8 mouse cellular contexts compared by ENCODE assay signal in the genomic region with DNA sequence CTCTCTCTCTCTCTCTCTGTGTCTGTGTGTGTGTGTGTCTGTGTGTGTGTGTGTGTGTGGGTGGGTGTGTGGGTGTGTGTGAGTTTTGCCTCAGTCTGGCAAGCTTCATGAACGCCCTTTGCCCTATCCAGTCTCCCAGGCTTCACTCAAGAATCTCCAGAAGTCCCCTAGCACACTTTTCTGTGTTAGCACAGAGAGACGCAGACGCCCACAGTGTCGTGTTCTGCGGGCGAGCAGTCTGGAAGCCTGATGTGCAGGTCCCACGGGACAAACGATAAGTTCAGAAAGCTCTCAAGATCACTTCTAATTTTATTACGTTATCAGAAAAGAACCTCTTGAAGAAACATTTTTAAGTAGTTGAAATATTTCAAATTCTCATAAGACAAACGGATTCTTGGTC. TPM values are rescaled to one million over a fixed set of nuclear protein-coding genes. Genes with fewer than 3 reads are reported as not detected.
DNase-seq lines count a peak whose midpoint lies in the region; ATAC-seq and TF ChIP-seq lines count a peak whose summit lies in the region.

No protein-coding gene starts in this region.

- no peak overlapping the region for H3K27ac ChIP-seq in CH12.LX (ENCODE audit: insufficient read depth, low read depth)
- H3K27ac ChIP-seq in forebrain, embryonic 12.5 days: peak overlapping the region; percentile 95
- H3K27ac ChIP-seq in intestine, embryonic 14.5 days (ENCODE audit: low read depth): no peak overlapping the region
- peak overlapping the region; percentile 78 for H3K27ac ChIP-seq in liver, embryonic 15.5 days (replicated peaks)
- H3K27ac ChIP-seq in olfactory bulb, adult 2 months (ENCODE audit: insufficient read depth, low read depth, low read length): no peak overlapping the region

- peaks cover 88% of the 10 kb centered on the region for H3K4me1 ChIP-seq in erythroblast, embryonic 14.5 days (ENCODE audit: control insufficient read depth)
- H3K4me1 ChIP-seq in CH12.LX (ENCODE audit: control insufficient read depth in 1 of 2, insufficient read depth in 2 of 2): peaks cover 11 to 33% of the 10 kb centered on the region in 2 experiments
- H3K4me1 ChIP-seq in forebrain, embryonic 12.5 days: peaks cover 80% of the 10 kb centered on the region
- H3K4me1 ChIP-seq in intestine, embryonic 14.5 days (replicated peaks; ENCODE audit: control insufficient read depth, insufficient read depth, low read length): peaks cover 26% of the 10 kb centered on the region
- H3K4me1 ChIP-seq in liver, embryonic 15.5 days (replicated peaks): peaks cover 91% of the 10 kb centered on the region
- H3K4me1 ChIP-seq in olfactory bulb, adult 2 months (ENCODE audit: control insufficient read depth, insufficient read depth, low read length): peaks cover 31% of the 10 kb centered on the region

- H3K27me3 ChIP-seq in erythroblast, embryonic 14.5 days (ENCODE audit: control insufficient read depth): peaks cover 18% of the 10 kb centered on the region
- peaks cover 33% of the 10 kb centered on the region for H3K27me3 ChIP-seq in CH12.LX (replicated peaks)
- peaks cover 65% of the 10 kb centered on the region for H3K27me3 ChIP-seq in forebrain, embryonic 12.5 days
- no peaks in the 10 kb centered on the region for H3K27me3 ChIP-seq in intestine, embryonic 14.5 days (replicated peaks; ENCODE audit: control insufficient read depth, insufficient read depth, low read length)
- peaks cover 11% of the 10 kb centered on the region for H3K27me3 ChIP-seq in liver, embryonic 15.5 days

- dilution Hi-C loops in CH12.LX (cut with MboI; ENCODE audit: extremely low pct_ligation_motif_present, extremely low pct_unique_long_range_greater_than_20kb, low sequenced_read_pairs): loop anchor here (25.0 kb wide), 1 partner anchor 342 kb away; no protein-coding TSS in a partner anchor

- no peak for ATAC-seq in erythroblast, adult 5-6 weeks (replicated peaks; ENCODE audit: low FRiP score, poor library complexity, severe bottlenecking)
- ATAC-seq in forebrain, embryonic 12.5 days (ENCODE audit: low FRiP score): no peak
- no peak for ATAC-seq in intestine, embryonic 14.5 days (replicated peaks; ENCODE audit: low FRiP score, low TSS enrichment, low read depth)
- no peak for ATAC-seq in liver, embryonic 15.5 days (ENCODE audit: insufficient read depth)

- peak overlapping the region; percentile 94 for H3K4me2 ChIP-seq in CH12.LX (ENCODE audit: insufficient read depth, low read depth, poor library complexity, severe bottlenecking)
- H3K4me2 ChIP-seq in forebrain, embryonic 12.5 days: peak overlapping the region; percentile 68
- peak overlapping the region; percentile 95 for H3K4me2 ChIP-seq in intestine, embryonic 14.5 days (ENCODE audit: low read length)
- H3K4me2 ChIP-seq in liver, embryonic 15.5 days: peak overlapping the region; percentile 98

- in situ Hi-C loops in CH12.LX (cut with MboI; ENCODE audit: low pct_ligation_motif_present, low pct_unique_long_range_greater_than_20kb, low sequenced_read_pairs): loop anchor here (5.0 to 25.0 kb wide), 6 partner anchors 120 to 1142 kb away; partner anchors contain the start of gene Nfil3

- 9% methylated on average over 10 of the region's 10 CpGs for whole genome bisulfite sequencing in forebrain, embryonic 12.5 days
- WGBS in intestine, embryonic 14.5 days: 7% methylated on average over 10 of the region's 10 CpGs
- 19% methylated on average over 10 of the region's 10 CpGs for WGBS in liver, embryonic 15.5 days (ENCODE audit: insufficient replicate concordance)
- WGBS in olfactory bulb, adult 2 months: 8% methylated on average over 10 of the region's 10 CpGs

- no peak for TF ChIP-seq EP300 in CH12.LX (IDR thresholded peaks at IDR 0.05; ENCODE audit: low read length)

- peak; percentile 35 for DNase-seq in CH12.LX (ENCODE audit: extremely low read depth)
- no peak for DNase-seq in intestine, embryonic 14.5 days (ENCODE audit: low spot score)
- no peak for DNase-seq in urinary bladder, postnatal 14 days (ENCODE audit: low spot score)

- H3K4me3 ChIP-seq in erythroblast, embryonic 14.5 days (replicated peaks): peak overlapping the region; percentile 93
- H3K4me3 ChIP-seq in CH12.LX (replicated peaks in 1 of 3; ENCODE audit: low read depth in 2 of 3, low read length in 2 of 3, poor library complexity in 1 of 3): peak overlapping the region in 2 of 3 experiments; percentile 8 to 59
- H3K4me3 ChIP-seq in forebrain, embryonic 12.5 days (replicated peaks): peak overlapping the region; percentile 45
- no peak overlapping the region for H3K4me3 ChIP-seq in intestine, embryonic 14.5 days (ENCODE audit: low read depth, low read length)
- peak overlapping the region; percentile 76 for H3K4me3 ChIP-seq in liver, embryonic 15.5 days (replicated peaks)
- H3K4me3 ChIP-seq in olfactory bulb, adult 2 months (ENCODE audit: insufficient read depth, low read depth, low read length): 0 out of 2 replicates have a peak overlapping the region, but pooled peaks have one; percentile 64

- no peak for TF ChIP-seq POLR2A in CH12.LX (IDR thresholded peaks at IDR 0.05; ENCODE audit: low read depth, low read length)
- TF ChIP-seq POLR2A in olfactory bulb, adult 2 months (IDR thresholded peaks at IDR 0.05; ENCODE audit: insufficient read depth, low read depth, low read length): no peak

- 0 out of 2 replicates have a peak overlapping the region, but pooled peaks have one; percentile 18 for H3K9ac ChIP-seq in CH12.LX (ENCODE audit: insufficient read depth, low read depth)
- peak overlapping the region; percentile 47; the same call in 1 of the 2 replicates for H3K9ac ChIP-seq in forebrain, embryonic 12.5 days
- no peak overlapping the region for H3K9ac ChIP-seq in intestine, embryonic 14.5 days (ENCODE audit: low read length)
- H3K9ac ChIP-seq in liver, embryonic 15.5 days: peak overlapping the region; percentile 6; the same call in 1 of the 2 replicates

- no peaks in the 10 kb centered on the region for H3K9me3 ChIP-seq in erythroblast, embryonic 14.5 days (ENCODE audit: control insufficient read depth, low read length)
- H3K9me3 ChIP-seq in CH12.LX (replicated peaks; ENCODE audit: low read length): no peaks in the 10 kb centered on the region
- H3K9me3 ChIP-seq in forebrain, embryonic 12.5 days: no peaks in the 10 kb centered on the region
- H3K9me3 ChIP-seq in intestine, embryonic 14.5 days (ENCODE audit: control insufficient read depth, low read length): no peaks in the 10 kb centered on the region
- no peaks in the 10 kb centered on the region for H3K9me3 ChIP-seq in liver, embryonic 15.5 days (replicated peaks)

- TF ChIP-seq CTCF in CH12.LX (conservative IDR thresholded peaks at IDR 0.05 in 1 of 2, IDR thresholded peaks at IDR 0.05 in 1 of 2; ENCODE audit: low read depth in 2 of 2, low read length in 2 of 2): no peak
- no peak for TF ChIP-seq CTCF in olfactory bulb, adult 2 months (IDR thresholded peaks at IDR 0.05; ENCODE audit: insufficient read depth, low read depth, low read length)

- no peak for TF ChIP-seq RAD21 in CH12.LX (IDR thresholded peaks at IDR 0.05; ENCODE audit: low read depth, low read length)

- peaks cover 8% of the 10 kb centered on the region for H3K36me3 ChIP-seq in erythroblast, embryonic 14.5 days (ENCODE audit: control insufficient read depth)
- no peaks in the 10 kb centered on the region for H3K36me3 ChIP-seq in CH12.LX (replicated peaks in 1 of 2; ENCODE audit: control insufficient read depth in 1 of 2, insufficient read depth in 1 of 2, low read length in 1 of 2)
- no peaks in the 10 kb centered on the region for H3K36me3 ChIP-seq in forebrain, embryonic 12.5 days (replicated peaks)
- no peaks in the 10 kb centered on the region for H3K36me3 ChIP-seq in intestine, embryonic 14.5 days (ENCODE audit: control insufficient read depth, insufficient read depth, low read length)
- H3K36me3 ChIP-seq in liver, embryonic 15.5 days (replicated peaks): no peaks in the 10 kb centered on the region

- H3K79me2 ChIP-seq in CH12.LX (replicated peaks; ENCODE audit: control insufficient read depth, extremely low read depth, insufficient read depth, poor library complexity, severe bottlenecking): no peaks in the 10 kb centered on the region

TF ChIP-seq in CH12.LX, 34 proteins besides CTCF, POLR2A, EP300 and RAD21:
- no peak for TF ChIP-seq GABPA (IDR thresholded peaks at IDR 0.05; ENCODE audit: insufficient replicate concordance, low read depth, low read length)
- 0 out of 2 replicates have a peak, but pooled peaks have one; percentile 10 for TF ChIP-seq SIN3A (IDR thresholded peaks at IDR 0.05; ENCODE audit: low read length)

RNA-seq across cellular contexts. Expression of gene Gadd45g, which starts 1.4 kb away (rescaled TPM):
- 9.6 and 11.5 TPM in 2 replicates for polyA plus RNA-seq in erythroblast, embryonic 14.5 days (2012)
- total RNA-seq in erythroblast, adult 5-6 weeks (2015; ENCODE audit: low replicate concordance): not detected in 2 replicates
- total RNA-seq in erythroblast, adult 5-6 weeks (2017; ENCODE audit: low replicate concordance): 1.2 and 4.2 TPM in 2 replicates
- total RNA-seq in CH12.LX (2012; rRNA removed) (1.2 and 2.7 TPM in 2 replicates), CH12.LX (2014; rRNA removed) (2.5 and 3.1 TPM in 2 replicates)
- polyA plus RNA-seq in CH12.LX (2012; ENCODE audit: insufficient read length, low read depth): 2.9 and 3.6 TPM in 2 replicates
- polyA plus RNA-seq in forebrain, embryonic 12.5 days (2016; fragmentation: Nextera tagmentation; extraction: Ambion mirVana): 211 and 218 TPM in 2 replicates
- polyA plus RNA-seq in intestine, embryonic 14.5 days (2014; fragmentation: Nextera tagmentation; extraction: Ambion mirVana): 29.1 and 33.0 TPM in 2 replicates
- 13.3 and 14.0 TPM in 2 replicates for polyA plus RNA-seq in liver, embryonic 15.5 days (2015; fragmentation: Nextera tagmentation; extraction: Ambion mirVana)
- polyA plus RNA-seq in olfactory bulb, adult 2 months (2012; ENCODE audit: insufficient read depth, insufficient read length, low replicate concordance, missing spikeins): not detected in 2 replicates

RNA-seq across cellular contexts. Expression of gene Sema4d, which starts 51.5 kb away (rescaled TPM):
- polyA plus RNA-seq in erythroblast, embryonic 14.5 days (2012): 0.56 and 0.76 TPM in 2 replicates
- total RNA-seq in erythroblast, adult 5-6 weeks (2015; ENCODE audit: low replicate concordance): 14.8 and 18.8 TPM in 2 replicates
- 6.5 and 7.1 TPM in 2 replicates for total RNA-seq in erythroblast, adult 5-6 weeks (2017; ENCODE audit: low replicate concordance)
- total RNA-seq in CH12.LX (2012; rRNA removed): 16.7 and 17.8 TPM in 2 replicates
- 9.8 and 12.8 TPM in 2 replicates for total RNA-seq in CH12.LX (2014; rRNA removed)
- 57.6 and 67.1 TPM in 2 replicates for polyA plus RNA-seq in CH12.LX (2012; ENCODE audit: insufficient read length, low read depth)
- polyA plus RNA-seq in forebrain, embryonic 12.5 days (2016; fragmentation: Nextera tagmentation; extraction: Ambion mirVana): 8.2 and 11.4 TPM in 2 replicates
- 9.2 and 9.7 TPM in 2 replicates for polyA plus RNA-seq in intestine, embryonic 14.5 days (2014; fragmentation: Nextera tagmentation; extraction: Ambion mirVana)
- 3.8 and 4.6 TPM in 2 replicates for polyA plus RNA-seq in liver, embryonic 15.5 days (2015; fragmentation: Nextera tagmentation; extraction: Ambion mirVana)
- polyA plus RNA-seq in olfactory bulb, adult 2 months (2012; ENCODE audit: insufficient read depth, insufficient read length, low replicate concordance, missing spikeins): 104 TPM in 1 of 2 replicates, not detected in the other

Comparison
In these comparisons a context has a peak if more than half of its experiments do, and no peak if none do; other contexts are left out.
1. H3K27ac ChIP-seq: peak in forebrain, embryonic 12.5 days (single experiment) and liver, embryonic 15.5 days (single experiment); none in CH12.LX (single experiment), intestine, embryonic 14.5 days (single experiment) and olfactory bulb, adult 2 months (single experiment).
2. Peak in every context shown above with its lines, with median percentiles within 50 percentile points of each other: H3K4me2 ChIP-seq.